Mouse (Mus musculus) heart, postnatal 4 days (tissue): ENCODE data around the gene 1600012H06Rik. TPM values are rescaled to one million over a fixed set of nuclear protein-coding genes. Genes with fewer than 3 reads are reported as not detected.

Experiments
- total RNA-seq, 2 experiments: library from RNA; stranded (reverse); gene quantifications; 2 replicates each; pipeline ENCODE4 v1.2.3; 2021

Gene 1600012H06Rik
- total RNA-seq, 2 experiments from 2014 or later: 18.6 to 18.9 TPM

Other genes with a start within 250 kb of the 1600012H06Rik start
- gene Thbs2, start 248.9 kb upstream of the 1600012H06Rik start, total RNA-seq: 10 to 100 TPM; 66.5 to 74.1 TPM
- 1 to 10 TPM in 1 of 2 experiments, under 1 TPM in 1; 0.81 to 1.3 TPM for gene Wdr27, start within 50 bp of the 1600012H06Rik start, total RNA-seq
- 10 to 100 TPM; 67.8 to 69.4 TPM for gene Phf10, start 18.1 kb downstream of the 1600012H06Rik start, total RNA-seq
- gene 9030025P20Rik, start 35.3 kb downstream of the 1600012H06Rik start, total RNA-seq: 1 to 10 TPM; 3.3 to 4.8 TPM
- gene Gm3417, start 35.6 kb downstream of the 1600012H06Rik start, total RNA-seq: under 1 TPM in 1 of 2 experiments, not detected in 1; 0.48 TPM
- 1 to 10 TPM; 3.2 to 3.9 TPM for gene Gm3435, start 67.0 kb downstream of the 1600012H06Rik start, total RNA-seq
- 10 to 100 TPM; 34.8 to 46.8 TPM for gene Ermard, start 98.0 kb downstream of the 1600012H06Rik start, total RNA-seq
- gene Tcte3, start 98.3 kb downstream of the 1600012H06Rik start, total RNA-seq: under 1 TPM in 1 of 2 experiments, not detected in 1; 0.60 TPM
- gene Gm3448, start 98.4 kb downstream of the 1600012H06Rik start, total RNA-seq: 1 to 10 TPM; 2.5 to 2.6 TPM